Mouse (Mus musculus) CH12.LX (cell line): Measurements from ENCODE around the gene Fbxl14. TPM values are rescaled to one million over a fixed set of nuclear protein-coding genes. Genes with fewer than 3 reads are reported as not detected.

Experiments used
- DNase-seq: peaks from one replicate; pipeline ENCODE4 v3.0.0-alpha.2; 2013; ENCODE audit errors: extremely low read depth
- H3K27ac ChIP-seq: 2 replicates; pipeline ENCODE4 v1.5.1; 2012; ENCODE audit warnings: low read depth, mild to moderate bottlenecking, control low read depth, moderate library complexity; ENCODE audit not compliant: insufficient read depth
- H3K27me3 ChIP-seq: replicated peaks from 2 replicates; pipeline ENCODE3; 2012; ENCODE audit warnings: inconsistent platforms
- H3K36me3 ChIP-seq, 2 experiments: replicated peaks in 1 of 2; 2 replicates each; pipeline versions ENCODE3 to v1.6.1; 2012; ENCODE audit warnings: inconsistent platforms in 1 of 2, low read length in 1 of 2, mild to moderate bottlenecking in 1 of 2, mixed read lengths in 1 of 2, moderate library complexity in 1 of 2; ENCODE audit not compliant: control insufficient read depth in 1 of 2, insufficient read depth in 1 of 2
- H3K4me1 ChIP-seq, 2 experiments: 2 replicates each; pipeline ENCODE4 v1.6.1; 2012; ENCODE audit warnings: inconsistent platforms in 1 of 2, moderate library complexity in 1 of 2; ENCODE audit not compliant: insufficient read depth in 2 of 2, control insufficient read depth in 1 of 2
- H3K4me2 ChIP-seq: 2 replicates; pipeline ENCODE4 v1.6.1; 2012; ENCODE audit warnings: low read depth, mild to moderate bottlenecking, control low read depth; ENCODE audit not compliant: poor library complexity, insufficient read depth, severe bottlenecking
- H3K4me3 ChIP-seq, 3 experiments: fragments of 150-350 bp in 1 of 3; sonication (generic) in 1 of 3; replicated peaks in 1 of 3; 2 replicates each; pipeline versions ENCODE3 to v1.5.1; 2011 to 2012; ENCODE audit warnings: low read depth in 2 of 3, low read length in 2 of 3, mild to moderate bottlenecking in 2 of 3, moderate library complexity in 2 of 3, control low read depth in 1 of 3, improper control_type of control experiment in 1 of 3, inconsistent platforms in 1 of 3, mixed read lengths in 1 of 3; ENCODE audit not compliant: poor library complexity in 1 of 3
- H3K79me2 ChIP-seq: replicated peaks from 2 replicates; pipeline ENCODE4 v1.6.1; 2012; ENCODE audit warnings: mild to moderate bottlenecking, moderate library complexity; ENCODE audit not compliant: control insufficient read depth, poor library complexity, insufficient read depth, severe bottlenecking; ENCODE audit errors: extremely low read depth
- H3K9ac ChIP-seq: 2 replicates; pipeline ENCODE4 v1.6.1; 2012; ENCODE audit warnings: low read depth, mild to moderate bottlenecking, control low read depth, moderate library complexity; ENCODE audit not compliant: insufficient read depth
- H3K9me3 ChIP-seq: replicated peaks from 2 replicates; pipeline ENCODE3; 2012; ENCODE audit warnings: low read length, inconsistent platforms, mixed read lengths
- BHLHE40 ChIP-seq: IDR thresholded peaks from 2 replicates; pipeline ENCODE4 v1.6.1; 2011; ENCODE audit warnings: mild to moderate bottlenecking, low read depth, low read length, improper control_type of control experiment
- CTCF ChIP-seq, 2 experiments: IDR thresholded peaks in 1 of 2; conservative IDR thresholded peaks in 1 of 2; 2 replicates each; pipeline ENCODE4 v1.5.1; 2011 to 2012; ENCODE audit warnings: low read depth in 2 of 2, low read length in 2 of 2, improper control_type of control experiment in 1 of 2, inconsistent platforms in 1 of 2, mild to moderate bottlenecking in 1 of 2, moderate library complexity in 1 of 2
- E2F4 ChIP-seq: IDR thresholded peaks from 2 replicates; pipeline ENCODE4 v1.6.1; 2011; ENCODE audit warnings: low read depth, low read length, improper control_type of control experiment; ENCODE audit not compliant: insufficient replicate concordance
- ELF1 ChIP-seq: IDR thresholded peaks from 2 replicates; pipeline ENCODE4 v1.6.1; 2014; ENCODE audit warnings: low read depth, mild to moderate bottlenecking, inconsistent platforms, low read length, improper control_type of control experiment
- JUN ChIP-seq: IDR thresholded peaks from 2 replicates; pipeline ENCODE4 v1.6.1; 2011; ENCODE audit warnings: low read depth, mild to moderate bottlenecking, low read length, improper control_type of control experiment, moderate library complexity; ENCODE audit not compliant: insufficient read depth
- JUND ChIP-seq: conservative IDR thresholded peaks from 2 replicates; pipeline ENCODE4 v1.6.1; 2011; ENCODE audit warnings: low read depth, low read length, improper control_type of control experiment
- KAT2A ChIP-seq: IDR thresholded peaks from 2 replicates; pipeline ENCODE4 v1.6.1; 2012; ENCODE audit warnings: low read length, improper control_type of control experiment, inconsistent platforms; ENCODE audit not compliant: insufficient replicate concordance
- MAFK ChIP-seq: IDR thresholded peaks from 2 replicates; pipeline ENCODE4 v1.6.1; 2011; ENCODE audit warnings: low read length, improper control_type of control experiment; ENCODE audit not compliant: insufficient replicate concordance
- MEF2A ChIP-seq: IDR thresholded peaks from 2 replicates; pipeline ENCODE4 v1.6.1; 2014; ENCODE audit warnings: low read depth, mild to moderate bottlenecking, inconsistent platforms, low read length, improper control_type of control experiment, borderline replicate concordance
- NELFE ChIP-seq: IDR thresholded peaks from 2 replicates; pipeline ENCODE4 v1.6.1; 2011; ENCODE audit warnings: low read depth, low read length, improper control_type of control experiment
- POLR2A ChIP-seq: IDR thresholded peaks from 2 replicates; pipeline ENCODE4 v1.6.1; 2011; ENCODE audit warnings: low read depth, mild to moderate bottlenecking, improper control_type of control experiment, low read length
- POLR2AphosphoS2 ChIP-seq: IDR thresholded peaks from 2 replicates; pipeline ENCODE4 v1.6.1; 2011; ENCODE audit warnings: low read depth, low read length, improper control_type of control experiment
- RAD21 ChIP-seq: IDR thresholded peaks from 2 replicates; pipeline ENCODE4 v1.6.1; 2011; ENCODE audit warnings: low read depth, mild to moderate bottlenecking, low read length, improper control_type of control experiment, moderate library complexity
- RCOR1 ChIP-seq: conservative IDR thresholded peaks from 2 replicates; pipeline ENCODE4 v1.6.1; 2012; ENCODE audit warnings: low read depth, mild to moderate bottlenecking, inconsistent platforms, low read length, improper control_type of control experiment
- SIN3A ChIP-seq: IDR thresholded peaks from 2 replicates; pipeline ENCODE4 v1.6.1; 2012; ENCODE audit warnings: low read length, improper control_type of control experiment, inconsistent platforms
- SMC3 ChIP-seq: IDR thresholded peaks from 2 replicates; pipeline ENCODE4 v1.6.1; 2011; ENCODE audit warnings: low read depth, low read length, improper control_type of control experiment
- TBP ChIP-seq: conservative IDR thresholded peaks from 2 replicates; pipeline ENCODE4 v1.6.1; 2011; ENCODE audit warnings: low read depth, low read length, improper control_type of control experiment
- UBTF ChIP-seq: IDR thresholded peaks from 2 replicates; pipeline ENCODE4 v1.6.1; 2012; ENCODE audit warnings: low read depth, mild to moderate bottlenecking, inconsistent platforms, low read length, improper control_type of control experiment, moderate library complexity
- USF1 ChIP-seq: IDR thresholded peaks from 2 replicates; pipeline ENCODE4 v1.6.1; 2014; ENCODE audit warnings: low read depth, mild to moderate bottlenecking, inconsistent platforms, low read length, improper control_type of control experiment
- ZKSCAN1 ChIP-seq: IDR thresholded peaks from 2 replicates; pipeline ENCODE4 v1.6.1; 2012; ENCODE audit warnings: low read depth, inconsistent platforms, low read length, improper control_type of control experiment, borderline replicate concordance
- dilution Hi-C: fragments of 300-500 bp; cut with MboI; formaldehyde crosslinking; loops from 2 replicates; pipeline ENCODE4 v1.14.3; 2020; ENCODE audit warnings: low sequenced_read_pairs; ENCODE audit not compliant: extremely low pct_unique_long_range_greater_than_20kb, extremely low pct_ligation_motif_present
- in situ Hi-C: fragments of 300-500 bp; cut with MboI; formaldehyde crosslinking; loops from 3 replicates; pipeline ENCODE4 v1.14.3; 2019; ENCODE audit warnings: low sequenced_read_pairs, low pct_ligation_motif_present, low pct_unique_long_range_greater_than_20kb, mixed read lengths
- polyA plus RNA-seq: library from polyadenylated mRNA; unstranded; fragments of >175 nt; gene quantifications from 2 replicates; pipeline ENCODE4 v1.2.1, GENCODE M21; 2012; ENCODE audit warnings: low read depth; ENCODE audit not compliant: insufficient read length
- total RNA-seq, 2 experiments: library from RNA; depleted of rRNA; stranded (reverse); fragments of 300-350 nt in 1 of 2; fragments of >200 nt in 1 of 2; gene quantifications; 2 replicates each; pipeline ENCODE4 v1.2.3; 2012 to 2014

The Fbxl14 gene
- total and polyA plus RNA-seq, 3 experiments = 29.9 to 32.0 (median 30.3) TPM

DNA sequence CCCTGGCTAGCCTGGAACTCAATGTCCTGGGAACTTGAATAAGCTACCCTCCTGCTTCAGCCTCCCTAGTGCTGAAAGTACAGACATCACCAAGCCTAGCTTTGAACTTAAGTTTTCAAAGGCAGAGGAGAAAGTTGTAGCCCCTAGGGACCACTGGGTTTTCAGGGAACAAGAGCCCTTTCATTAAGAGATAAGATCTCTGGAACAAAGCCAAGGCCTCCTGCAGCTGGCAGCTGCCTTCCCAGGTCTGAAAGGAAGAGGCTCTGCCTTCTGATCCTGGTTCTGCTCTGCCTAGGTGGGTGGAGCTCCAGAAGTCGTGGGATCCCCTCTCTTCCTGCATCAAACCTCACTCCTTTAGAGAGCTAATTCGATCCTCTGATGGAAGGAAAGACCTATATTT is 6.0 kb downstream of the Fbxl14 start (continued):
- TF ChIP-seq USF1 (no peak), TBP (no peak)

DNA sequence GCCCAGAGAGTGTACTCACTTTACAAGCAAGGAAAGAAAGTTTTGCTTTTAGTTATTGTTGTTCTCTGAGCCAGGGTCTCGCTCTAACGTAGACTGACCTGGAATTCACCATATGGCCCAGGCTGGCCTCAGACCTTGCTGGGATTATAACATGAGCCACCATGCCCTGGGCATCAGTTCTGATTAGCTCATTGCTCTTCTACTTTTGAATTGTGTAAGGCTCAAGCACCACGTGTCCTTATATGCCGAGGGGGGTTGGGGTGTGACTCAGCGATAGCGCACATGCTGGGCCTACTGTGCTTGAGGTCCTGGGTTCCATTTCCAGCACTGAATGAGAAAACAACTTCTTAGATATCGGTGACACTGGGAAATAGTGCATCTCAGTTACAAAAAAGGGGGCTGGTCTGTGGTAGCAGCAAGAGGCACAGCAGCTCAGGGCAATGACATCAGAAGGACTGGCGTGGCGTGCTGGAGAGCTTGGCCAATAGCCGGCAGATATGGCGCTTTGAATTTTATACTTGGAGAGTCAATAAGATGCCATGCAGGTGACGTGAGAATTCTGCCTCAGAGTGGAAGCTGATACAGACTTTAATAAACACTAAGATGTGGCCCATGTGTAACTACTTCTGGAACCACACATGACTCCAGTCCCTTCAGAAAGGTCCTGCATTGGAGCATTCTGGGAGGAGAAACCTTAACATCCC is 7.1 kb downstream of the Fbxl14 start:
- Histone ChIP-seq H3K9me3 (no peaks in the 10 kb centered on the region), H3K27me3 (no peaks in the 10 kb centered on the region), H3K9ac (no peak overlapping the region), H3K79me2 (peaks cover 10% of the 10 kb centered on the region), H3K36me3 (peaks cover 4 to 24% of the 10 kb centered on the region in 2 experiments), H3K4me2 (no peak overlapping the region), H3K4me3 (no peak overlapping the region), H3K27ac (no peak overlapping the region), H3K4me1 (peaks cover 4 to 15% of the 10 kb centered on the region in 2 experiments; a peak in 3 of 4 replicates)
- TF ChIP-seq MAFK (no peak), RCOR1 (no peak), ZKSCAN1 (no peak), E2F4 (no peak), TBP (no peak), ELF1 (no peak), RAD21 (no peak), POLR2A (no peak), JUN (no peak), SMC3 (no peak), NELFE (no peak), UBTF (no peak), BHLHE40 (no peak), MEF2A (no peak), KAT2A (no peak), POLR2AphosphoS2 (no peak), JUND (no peak), CTCF (conservative IDR thresholded peaks at IDR 0.05 in 1 of 2, IDR thresholded peaks at IDR 0.05 in 1 of 2; ENCODE audit: low read depth in 2 of 2, low read length in 2 of 2) (no peak), SIN3A (no peak)
- in situ Hi-C loops = loop anchor here (10.0 to 25.0 kb wide), 4 partner anchors 301 to 826 kb away; partner anchors contain the start of gene Rad52
- dilution Hi-C loops = no loop called here
- no peak for DNase-seq
